ENCODE assay signal across 19 mouse cellular contexts in genomic region chr3:63665307-63665706, GRCm38 (mm10).
"Had no signal": no experiment of that assay in that cellular context is flagged by ENCODE, and none has a peak within 500 bp of the region (broad histone marks: within the 10 kb centered on the region; RNA-seq: fewer than 3 reads in every experiment).

No protein-coding gene starts in this region.

- H3K4me2 ChIP-seq: limb, embryonic 12.5 days; limb, embryonic 15.5 days; liver, embryonic 11.5 days; lung, embryonic 14.5 days; midbrain, embryonic 12.5 days; stomach, embryonic 15.5 days had no signal

- H3K9ac ChIP-seq: limb, embryonic 12.5 days; limb, embryonic 15.5 days; liver, embryonic 14.5 days; liver, postnatal 0 days; lung, embryonic 14.5 days; midbrain, embryonic 12.5 days; stomach, embryonic 15.5 days had no signal

- DNase-seq: kidney, adult 18-20 months; kidney, adult 9 months; kidney, postnatal 36 days; liver, postnatal 0 days; lung, embryonic 14.5 days; right cerebral cortex, postnatal 14 days; right cerebral cortex, postnatal 4 days; spleen, adult 18-20 months; thymus, postnatal 25 days had no signal

- H3K9me3 ChIP-seq: limb, embryonic 12.5 days; limb, embryonic 15.5 days; midbrain, embryonic 12.5 days; stomach, embryonic 15.5 days had no signal

- H3K27ac ChIP-seq: left cerebral cortex, adult 2 months; limb, embryonic 12.5 days; limb, embryonic 15.5 days; liver, embryonic 14.5 days; macrophage; midbrain, embryonic 12.5 days; stomach, embryonic 15.5 days had no signal

- H3K4me3 ChIP-seq: left cerebral cortex, adult 2 months; limb, embryonic 12.5 days; limb, embryonic 15.5 days; midbrain, embryonic 12.5 days; myocyte; stomach, embryonic 15.5 days had no signal

- ATAC-seq: liver, postnatal 0 days; lung, postnatal 0 days had no signal

- H3K4me1 ChIP-seq: limb, embryonic 12.5 days; limb, embryonic 15.5 days; midbrain, embryonic 12.5 days; stomach, embryonic 15.5 days had no signal

- H3K36me3 ChIP-seq: limb, embryonic 12.5 days; limb, embryonic 15.5 days; midbrain, embryonic 12.5 days; stomach, embryonic 15.5 days had no signal

- H3K27me3 ChIP-seq: limb, embryonic 12.5 days; limb, embryonic 15.5 days; midbrain, embryonic 12.5 days; stomach, embryonic 15.5 days had no signal
